Mouse (Mus musculus) kidney, embryonic 16.5 days (tissue): Measurements from ENCODE around the gene Cpa5. TPM values are rescaled to one million over a fixed set of nuclear protein-coding genes. Genes with fewer than 3 reads are reported as not detected.

Source experiments
- ATAC-seq: fragments of 200-750 bp; cut with Nextera tagmentation; 2 replicates; pipeline ENCODE4 v1.8.0; 2017; ENCODE audit warnings: moderate TSS enrichment; ENCODE audit not compliant: low FRiP score, low TSS enrichment
- H3K27ac ChIP-seq: fragments of 300-500 bp; sonication (generic); 2 replicates; pipeline ENCODE4 v1.5.1; 2014; ENCODE audit warnings: low read length
- H3K27me3 ChIP-seq: fragments of 300-500 bp; sonication (generic); 2 replicates; pipeline ENCODE4 v1.6.1; 2014; ENCODE audit warnings: low read length, control low read depth, mixed read lengths; ENCODE audit not compliant: insufficient read depth
- H3K36me3 ChIP-seq: fragments of 300-500 bp; sonication (generic); 2 replicates; pipeline ENCODE4 v1.6.1; 2014; ENCODE audit warnings: low read length, control low read depth, mixed read lengths; ENCODE audit not compliant: insufficient read depth
- H3K4me1 ChIP-seq: fragments of 300-500 bp; sonication (generic); 2 replicates; pipeline ENCODE4 v1.6.1; 2014; ENCODE audit warnings: low read length, control low read depth, mixed read lengths; ENCODE audit not compliant: insufficient read depth
- H3K4me2 ChIP-seq: fragments of 300-500 bp; sonication (generic); replicated peaks from 2 replicates; pipeline ENCODE4 v1.6.1; 2014; ENCODE audit warnings: low read depth, low read length
- H3K4me3 ChIP-seq: fragments of 300-500 bp; sonication (generic); 2 replicates; pipeline ENCODE4 v1.5.1; 2014; ENCODE audit warnings: mild to moderate bottlenecking, low read length
- H3K9ac ChIP-seq: fragments of 300-500 bp; sonication (generic); replicated peaks from 2 replicates; pipeline ENCODE4 v1.6.1; 2014; ENCODE audit warnings: low read length
- H3K9me3 ChIP-seq: fragments of 300-500 bp; sonication (generic); 2 replicates; pipeline ENCODE4 v1.6.1; 2016; ENCODE audit warnings: low read length, control low read depth
- WGBS: fragments of 180-500 bp; shearing (Covaris S2); extraction: QIAGEN DNeasy Blood & Tissue Kit; methylation state at CpG from one replicate; pipeline ENCODE4 v1.1.7; 2014; 5-methylcytosine and 5-hydroxymethylcytosine counted together
- polyA plus RNA-seq: library from polyadenylated mRNA; unstranded; fragments of >200 nt; fragmentation: Nextera tagmentation; extraction: Ambion mirVana; gene quantifications from 2 replicates; pipeline ENCODE4 v1.2.1, GENCODE M21; 2015

Gene Cpa5
- 0.64 and 0.66 TPM in 2 replicates for polyA plus RNA-seq

DNA sequence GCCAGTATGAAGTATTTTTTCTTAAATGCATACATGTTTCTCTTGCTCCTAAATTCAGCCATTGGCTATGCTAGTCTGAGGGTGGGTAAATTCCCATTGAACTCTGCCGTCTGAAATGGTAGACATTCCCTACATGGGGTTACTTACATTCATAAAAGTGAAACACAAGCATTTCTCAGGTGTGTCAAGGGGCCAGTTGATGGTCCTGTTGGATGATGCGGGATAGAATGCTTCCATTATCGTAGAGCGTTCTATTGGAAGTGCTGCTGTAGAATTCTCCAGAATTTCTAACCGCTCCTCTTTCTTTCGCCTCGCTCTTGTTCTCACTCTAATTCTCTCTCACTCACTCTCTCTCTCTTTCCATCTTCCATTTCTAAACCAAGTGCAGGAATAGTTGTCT lies at the start of gene Cpa5:
Cpa5 (plus strand) TSS at position 301 of the 400 bp plus-strand sequence.
- Histone ChIP-seq H3K9ac (no peak within 1 kb of the TSS), H3K9me3 (no peaks in the 10 kb centered on the region), H3K4me1 (peaks cover 9% of the 10 kb centered on the region), H3K4me3 (no peak within 1 kb of the TSS), H3K4me2 (no peak within 1 kb of the TSS), H3K36me3 (no peaks in the 10 kb centered on the region), H3K27me3 (no peaks in the 10 kb centered on the region), H3K27ac (no peak within 1 kb of the TSS)
- WGBS: 94% methylated on average over 7 of the region's 7 CpGs
- ATAC-seq: no peak

DNA sequence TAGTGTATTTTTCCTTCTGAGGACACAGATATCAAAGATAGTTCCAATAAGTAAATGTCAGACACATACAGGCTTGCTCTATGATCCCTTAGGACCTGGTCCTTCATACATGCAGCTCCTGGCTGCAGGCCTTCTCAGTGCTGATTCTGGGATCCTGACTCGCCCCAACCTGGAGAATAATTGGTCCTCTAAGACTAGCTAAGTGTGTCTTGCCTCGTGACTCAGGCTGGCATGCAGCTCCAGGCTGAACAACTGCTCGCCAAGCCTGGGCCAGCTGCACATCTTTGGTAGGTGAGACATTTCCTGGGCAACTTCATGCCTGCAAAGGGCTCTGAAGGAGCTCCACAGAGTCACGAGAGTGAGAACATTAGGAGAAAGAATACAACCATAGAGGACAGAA lies 48.7 kb upstream of the Cpa5 start:
- H3K9me3 ChIP-seq: no peaks in the 10 kb centered on the region
- no peak overlapping the region for H3K4me2 ChIP-seq
- H3K27ac ChIP-seq: no peak overlapping the region
- H3K9ac ChIP-seq: no peak overlapping the region
- 80% methylated on average over 4 of the region's 4 CpGs for WGBS
- no peaks in the 10 kb centered on the region for H3K36me3 ChIP-seq
- no peaks in the 10 kb centered on the region for H3K27me3 ChIP-seq
- ATAC-seq: no peak
- no peaks in the 10 kb centered on the region for H3K4me1 ChIP-seq
- no peak overlapping the region for H3K4me3 ChIP-seq

DNA sequence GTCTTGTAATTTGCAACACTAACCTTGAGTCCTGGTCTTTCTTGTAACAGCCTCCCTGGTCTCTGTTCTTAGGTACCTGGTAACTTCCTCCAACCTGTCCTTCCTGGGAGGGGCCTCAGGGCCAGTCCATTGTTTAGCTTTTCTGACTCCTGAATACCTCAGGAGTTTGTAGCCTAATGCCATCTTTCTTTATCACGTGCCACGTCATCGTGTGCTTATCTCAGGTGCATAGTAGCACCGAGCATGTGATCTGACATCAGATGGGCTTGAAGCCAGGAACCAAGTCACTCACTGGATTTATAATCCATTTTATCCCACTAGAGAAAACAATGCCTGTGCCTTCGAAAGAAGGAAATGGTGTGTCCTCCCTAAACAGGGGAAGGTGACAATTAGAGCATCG lies 47.2 kb upstream of the Cpa5 start:
- H3K4me3 ChIP-seq: no peak overlapping the region
- no peaks in the 10 kb centered on the region for H3K4me1 ChIP-seq
- no peaks in the 10 kb centered on the region for H3K9me3 ChIP-seq
- H3K27ac ChIP-seq: no peak overlapping the region
- H3K9ac ChIP-seq: no peak overlapping the region
- no peak overlapping the region for H3K4me2 ChIP-seq
- H3K36me3 ChIP-seq: no peaks in the 10 kb centered on the region
- no peaks in the 10 kb centered on the region for H3K27me3 ChIP-seq
- no peak for ATAC-seq
- WGBS: 63% methylated on average over 6 of the region's 6 CpGs

DNA sequence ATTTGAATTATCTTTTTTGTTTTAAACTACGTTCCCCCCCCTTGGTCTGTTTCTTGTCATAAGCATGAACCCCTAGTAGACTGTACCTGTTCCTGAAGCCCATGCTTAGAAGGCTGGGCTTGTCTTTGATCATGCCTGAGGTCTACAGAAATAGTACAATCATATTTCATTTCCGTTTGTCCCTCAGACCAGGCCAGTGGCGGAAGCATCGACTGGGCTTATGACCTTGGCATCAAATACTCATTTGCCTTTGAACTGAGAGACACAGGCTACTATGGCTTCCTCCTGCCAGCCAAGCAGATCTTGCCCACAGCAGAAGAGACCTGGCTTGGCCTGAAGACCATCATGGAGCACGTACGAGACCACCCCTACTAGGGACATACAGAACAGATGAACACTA lies 46.8 kb upstream of the Cpa5 start:
- no peak for ATAC-seq
- Histone ChIP-seq H3K4me3 (no peak overlapping the region), H3K4me2 (no peak overlapping the region), H3K9ac (no peak overlapping the region), H3K27ac (no peak overlapping the region), H3K9me3 (no peaks in the 10 kb centered on the region), H3K27me3 (no peaks in the 10 kb centered on the region), H3K4me1 (no peaks in the 10 kb centered on the region), H3K36me3 (no peaks in the 10 kb centered on the region)
- WGBS: 87% methylated on average over 6 of the region's 6 CpGs

DNA sequence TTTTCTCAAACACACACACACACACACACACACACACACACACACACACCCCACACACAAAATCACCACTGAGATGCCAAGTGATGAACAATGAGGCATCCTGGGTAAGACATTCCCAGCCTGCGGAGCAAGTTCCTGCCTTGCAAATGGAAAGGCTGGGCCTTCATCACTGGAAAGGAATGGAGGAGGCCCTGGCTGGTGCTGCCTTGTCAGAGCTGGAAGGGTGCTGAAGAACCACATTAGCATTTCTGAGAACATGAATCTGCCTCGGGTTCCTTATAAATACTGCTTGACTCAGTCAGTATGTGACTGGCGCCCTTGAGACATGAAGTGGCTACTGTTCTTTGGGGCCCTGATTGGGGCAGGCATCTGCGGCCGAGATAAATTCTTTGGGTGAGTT lies 42.7 kb upstream of the Cpa5 start, which contains the start of gene Cpa4:
Cpa4 (plus strand) TSS at position 301 of the 400 bp plus-strand sequence.
- H3K4me2 ChIP-seq: no peak within 1 kb of the TSS
- no peaks in the 10 kb centered on the region for H3K9me3 ChIP-seq
- no peak within 1 kb of the TSS for H3K4me3 ChIP-seq
- H3K9ac ChIP-seq: no peak within 1 kb of the TSS
- H3K27me3 ChIP-seq: no peaks in the 10 kb centered on the region
- H3K36me3 ChIP-seq: no peaks in the 10 kb centered on the region
- ATAC-seq: no peak
- H3K27ac ChIP-seq: no peak within 1 kb of the TSS
- H3K4me1 ChIP-seq: peaks cover 5% of the 10 kb centered on the region; the same call in 1 of the 2 replicates
- 68% methylated on average over 5 of the region's 5 CpGs for WGBS

DNA sequence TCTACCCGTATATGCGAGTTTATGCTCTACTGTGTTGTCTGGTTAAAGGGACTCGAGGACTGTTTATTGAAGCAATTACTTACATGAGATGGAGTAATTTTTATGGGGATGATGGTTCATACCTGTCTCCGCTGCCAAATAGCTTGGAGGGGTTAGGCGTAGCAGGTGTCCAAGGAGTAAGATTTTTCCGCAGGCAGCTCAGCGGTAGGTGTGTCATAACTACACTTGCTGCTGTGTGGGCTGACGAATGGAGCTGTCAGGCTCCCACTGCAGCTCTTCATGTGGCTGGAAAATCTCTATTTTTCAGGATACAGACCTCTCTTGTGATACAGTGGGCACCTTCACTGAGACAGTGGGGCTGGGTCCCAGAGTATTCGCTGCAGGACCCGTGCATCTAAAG lies 41.5 kb upstream of the Cpa5 start:
- Histone ChIP-seq H3K4me3 (no peak overlapping the region), H3K9me3 (no peaks in the 10 kb centered on the region), H3K27me3 (no peaks in the 10 kb centered on the region), H3K9ac (no peak overlapping the region), H3K4me2 (no peak overlapping the region), H3K4me1 (peaks cover 5% of the 10 kb centered on the region; the same call in 1 of the 2 replicates), H3K36me3 (no peaks in the 10 kb centered on the region), H3K27ac (no peak overlapping the region)
- no peak for ATAC-seq
- WGBS: 84% methylated on average over 10 of the region's 10 CpGs

DNA sequence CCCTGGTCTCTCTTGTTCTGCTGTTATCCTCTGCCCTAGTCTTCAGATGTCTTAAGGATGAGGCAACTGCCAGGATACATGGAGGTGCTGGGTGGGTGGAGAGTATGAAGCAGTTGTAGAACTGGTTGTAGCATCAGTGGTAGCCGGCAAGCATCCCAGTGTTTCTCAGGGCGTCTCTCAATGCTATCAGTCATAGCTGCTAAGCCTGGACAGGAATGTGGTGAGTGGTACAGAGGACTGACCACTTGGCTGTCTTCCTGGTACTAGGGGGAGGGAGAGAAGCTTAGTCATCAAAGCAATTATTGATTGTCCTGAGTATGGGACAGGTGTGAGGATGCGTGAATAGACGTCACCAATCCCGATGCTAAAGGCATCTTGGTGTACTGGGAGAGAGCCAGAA lies 40.8 kb upstream of the Cpa5 start:
- 89% methylated on average over 5 of the region's 5 CpGs for WGBS
- no peak for ATAC-seq
- no peak overlapping the region for H3K27ac ChIP-seq
- H3K4me2 ChIP-seq: no peak overlapping the region
- peaks cover 5% of the 10 kb centered on the region; the same call in 1 of the 2 replicates for H3K4me1 ChIP-seq
- H3K9me3 ChIP-seq: no peaks in the 10 kb centered on the region
- no peak overlapping the region for H3K4me3 ChIP-seq
- no peak overlapping the region for H3K9ac ChIP-seq
- H3K27me3 ChIP-seq: no peaks in the 10 kb centered on the region
- H3K36me3 ChIP-seq: no peaks in the 10 kb centered on the region

DNA sequence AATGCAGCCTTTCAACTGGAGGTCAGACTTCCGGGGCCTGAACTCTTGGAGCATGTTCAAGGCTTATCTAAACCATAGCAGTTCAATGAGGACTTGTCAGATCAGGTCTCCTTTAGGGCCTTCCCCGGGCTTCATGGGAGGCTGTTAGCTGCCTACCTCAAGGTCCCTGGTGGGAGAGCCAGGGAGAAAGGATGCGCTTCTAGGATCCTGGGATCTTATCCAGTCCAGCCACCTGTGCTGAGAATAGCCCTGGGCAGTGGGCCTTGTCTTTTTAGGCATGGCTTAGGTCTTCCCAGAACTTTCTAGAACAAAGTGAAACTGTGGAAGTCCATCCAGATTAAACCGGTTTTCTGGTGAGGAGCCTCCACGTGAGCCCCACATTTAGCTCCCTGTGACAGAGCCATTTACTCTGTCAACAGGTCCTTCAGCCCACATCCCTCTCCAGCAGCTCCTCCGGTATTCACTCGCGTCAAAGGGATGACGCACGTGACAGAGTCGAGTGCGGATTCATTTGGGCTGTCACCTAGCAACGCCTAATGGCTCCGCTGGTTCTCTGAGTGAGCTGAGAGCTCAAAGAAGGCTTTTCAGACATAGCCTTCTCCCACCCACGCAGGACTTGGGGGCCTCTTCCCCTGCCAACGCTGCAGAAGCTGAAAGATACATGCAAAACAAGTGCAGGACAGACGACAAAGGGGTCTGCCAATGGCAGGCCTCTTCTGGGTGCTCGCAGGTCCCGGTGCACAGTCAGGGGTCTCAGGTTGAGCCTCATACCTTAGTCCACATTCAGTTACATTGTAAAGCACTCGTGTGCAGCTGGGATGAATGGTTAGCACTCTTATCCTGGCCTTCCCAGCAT lies 38.1 kb upstream of the Cpa5 start:
- H3K4me2 ChIP-seq: no peak overlapping the region

DNA sequence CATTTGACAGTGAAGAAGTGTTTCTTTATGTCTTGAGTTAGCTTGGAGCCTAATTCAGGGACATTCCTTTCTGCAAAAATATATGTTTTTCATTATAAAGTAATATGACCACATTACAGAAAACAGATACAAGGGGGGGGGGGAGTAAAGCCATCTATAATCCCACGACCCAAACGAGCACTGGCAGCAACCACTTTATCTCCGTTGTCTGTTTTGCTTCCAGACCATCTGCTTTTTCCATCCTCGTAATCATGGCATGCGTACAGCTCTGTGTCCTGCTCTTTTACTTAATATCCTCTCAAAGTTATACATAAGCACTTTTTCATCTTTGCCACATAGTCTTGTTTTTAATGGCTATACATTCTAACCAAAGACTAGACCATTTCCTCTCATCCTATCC lies 37.4 kb upstream of the Cpa5 start:
- Histone ChIP-seq H3K36me3 (no peaks in the 10 kb centered on the region), H3K9ac (no peak overlapping the region), H3K27me3 (no peaks in the 10 kb centered on the region), H3K4me3 (no peak overlapping the region), H3K4me1 (peaks cover 19% of the 10 kb centered on the region), H3K4me2 (no peak overlapping the region), H3K27ac (no peak overlapping the region), H3K9me3 (no peaks in the 10 kb centered on the region)
- WGBS: 75% methylated on average over 5 of the region's 5 CpGs
- no peak for ATAC-seq

More for the DNA sequence above, 38.1 kb upstream of the Cpa5 start:
- WGBS: 59% methylated on average over 20 of the region's 20 CpGs
- ATAC-seq: 0 out of 2 replicates have a peak, but pooled peaks have one; percentile 42
- H3K27ac ChIP-seq: no peak overlapping the region
- H3K9me3 ChIP-seq: no peaks in the 10 kb centered on the region
- H3K4me1 ChIP-seq: peaks cover 19% of the 10 kb centered on the region
- H3K9ac ChIP-seq: no peak overlapping the region
- no peak overlapping the region for H3K4me3 ChIP-seq
- H3K36me3 ChIP-seq: no peaks in the 10 kb centered on the region
- no peaks in the 10 kb centered on the region for H3K27me3 ChIP-seq

DNA sequence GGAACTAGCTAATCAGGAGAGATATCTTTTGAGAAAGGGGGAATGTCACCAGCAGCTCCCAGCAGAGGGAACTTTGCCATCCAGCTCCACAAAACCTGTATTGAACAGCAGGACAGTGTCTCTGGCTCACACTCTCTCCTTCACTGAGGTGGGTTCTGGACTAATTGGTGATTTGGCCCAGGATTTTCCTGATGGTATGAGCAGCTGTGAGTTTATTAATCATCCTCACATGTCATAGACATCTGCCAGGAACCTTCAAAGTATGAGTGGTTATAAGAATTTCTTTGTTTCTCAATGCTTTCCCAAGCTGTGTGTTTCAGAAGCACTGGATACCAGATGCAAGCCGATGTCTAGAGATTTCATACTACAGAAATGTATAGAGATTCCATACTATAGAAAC lies 35.9 kb upstream of the Cpa5 start:
- H3K36me3 ChIP-seq: no peaks in the 10 kb centered on the region
- no peaks in the 10 kb centered on the region for H3K27me3 ChIP-seq
- no peak overlapping the region for H3K4me2 ChIP-seq
- H3K4me3 ChIP-seq: no peak overlapping the region
- H3K4me1 ChIP-seq: peaks cover 23% of the 10 kb centered on the region
- H3K27ac ChIP-seq: no peak overlapping the region
- no peak overlapping the region for H3K9ac ChIP-seq
- H3K9me3 ChIP-seq: no peaks in the 10 kb centered on the region
- WGBS: 98% methylated on average over 1 of the region's 1 CpGs
- ATAC-seq: no peak
